Mouse (Mus musculus): ENCODE data around the gene Rps6ka5. TPM values are rescaled to one million over a fixed set of nuclear protein-coding genes. Genes with fewer than 3 reads are reported as not detected.

The Rps6ka5 gene
- 25.5 TPM for polyA plus RNA-seq (2014; fragmentation: Illumina TruSeq; extraction: RNeasy Lipid Tissue Mini Kit (QIAGEN cat#74804); ENCODE audit: low replicate concordance)

DNA sequence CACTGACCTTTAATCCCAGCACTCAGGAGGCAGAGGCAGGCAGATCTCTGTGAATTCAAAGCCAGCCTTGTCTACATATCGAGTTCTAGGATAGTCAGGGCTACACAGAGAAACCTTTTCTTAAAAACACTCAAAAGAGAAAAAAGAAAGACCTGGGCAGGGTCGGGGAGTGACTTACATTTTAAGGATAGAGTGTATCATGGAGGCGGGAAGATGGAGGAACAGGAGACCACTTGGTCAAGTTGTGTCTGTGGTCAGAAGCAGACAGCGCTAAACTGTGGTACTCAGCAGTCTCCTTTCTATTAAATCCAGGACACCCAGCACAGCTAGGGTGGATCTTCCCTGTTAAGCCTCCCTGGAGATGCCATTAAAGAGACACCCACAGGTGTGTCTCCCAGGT lies at the start of gene Rps6ka5:
Gene Rps6ka5, minus strand, starts transcription at position 333 of the 400 bp plus-strand sequence.

DNA sequence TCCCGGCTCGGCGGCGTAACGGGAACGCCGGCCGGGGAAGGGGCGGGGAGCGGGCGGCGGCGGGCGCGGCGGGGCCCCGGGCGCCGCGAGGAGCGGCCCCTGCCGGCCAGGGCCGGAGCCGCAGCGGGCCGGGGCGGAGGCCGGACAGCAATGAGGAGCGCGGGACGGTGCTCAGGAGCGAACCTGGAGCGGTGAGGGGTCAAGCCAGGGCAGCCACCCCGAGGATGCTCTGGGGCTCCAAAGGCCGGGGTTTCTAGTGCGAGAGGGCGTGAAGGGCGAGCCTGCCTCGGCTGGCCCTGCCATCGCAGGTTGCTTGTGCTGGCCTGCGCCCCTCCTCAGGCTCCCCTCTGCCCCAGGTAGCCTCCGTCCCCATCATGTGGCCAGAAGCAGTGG lies 206.0 kb downstream of the Rps6ka5 start, which contains the start of gene Ttc7b:
Gene Ttc7b, minus strand, starts transcription at position 33 of the 393 bp plus-strand sequence.

Other genes starting within 250 kb of the Rps6ka5 start
- gene Ttc7b, start 206.2 kb downstream of the Rps6ka5 start, polyA plus RNA-seq (2014; fragmentation: Illumina TruSeq; extraction: RNeasy Lipid Tissue Mini Kit (QIAGEN cat#74804); ENCODE audit: low replicate concordance) = 3.1 TPM
- 35.2 TPM for gene Dglucy, start 52.1 kb upstream of the Rps6ka5 start, polyA plus RNA-seq (2014; fragmentation: Illumina TruSeq; extraction: RNeasy Lipid Tissue Mini Kit (QIAGEN cat#74804); ENCODE audit: low replicate concordance)
- gene Gpr68, start 181.2 kb upstream of the Rps6ka5 start, polyA plus RNA-seq (2014; fragmentation: Illumina TruSeq; extraction: RNeasy Lipid Tissue Mini Kit (QIAGEN cat#74804); ENCODE audit: low replicate concordance) = 0.33 TPM

Measured in small intestine, adult 10 weeks (tissue).